Mouse (Mus musculus): ENCODE results near the gene Asb10. TPM values are rescaled to one million over a fixed set of nuclear protein-coding genes. Genes with fewer than 3 reads are reported as not detected.
"Not testable (repeated sequence)": the region's sequence is repeated elsewhere in the genome, so short reads cannot be mapped to it uniquely, and the experiment has no call there.

The Asb10 gene
- polyA plus RNA-seq, 1 experiment, result not detected

GRCm38 (mm10) chr5:24577183-24577929, 36.6 kb upstream of the Asb10 start, which contains the start of gene Abcf2:
Abcf2 (minus strand) TSS chr5:24577467.
- H3K4me3 ChIP-seq (replicated peaks; ENCODE audit: control insufficient read depth, low read depth, low read length), result peak within 1 kb of the TSS; percentile 78
- H3K4me1 ChIP-seq (ENCODE audit: control insufficient read depth, insufficient read depth, low read length), result no peaks in the 10 kb centered on the region; the same call in 1 of the 2 replicates
- WGBS, result under 1% methylated on average over 48 of the region's 48 CpGs
- TF ChIP-seq POLR2A (IDR thresholded peaks at IDR 0.05; ENCODE audit: borderline replicate concordance, control insufficient read depth, low read depth, low read length), result peak; percentile 65
- TF ChIP-seq CTCF (IDR thresholded peaks at IDR 0.05; ENCODE audit: control insufficient read depth, insufficient read depth, low read length), result no peak
- peak within 1 kb of the TSS; percentile 63 for H3K27ac ChIP-seq (ENCODE audit: control insufficient read depth, insufficient read depth, low read depth, low read length, poor library complexity)

- WGBS, result under 1% methylated on average over 32 of the region's 32 CpGs
- H3K27ac ChIP-seq (ENCODE audit: control insufficient read depth, insufficient read depth, low read depth, low read length, poor library complexity), result peak overlapping the region; percentile 16; the same call in 1 of the 2 replicates
- H3K4me1 ChIP-seq (ENCODE audit: control insufficient read depth, insufficient read depth, low read length), result no peaks in the 10 kb centered on the region; the same call in 1 of the 2 replicates
- H3K4me3 ChIP-seq (replicated peaks; ENCODE audit: control insufficient read depth, low read depth, low read length), result peak overlapping the region; percentile 78
- TF ChIP-seq CTCF (IDR thresholded peaks at IDR 0.05; ENCODE audit: control insufficient read depth, insufficient read depth, low read length) (no peak), POLR2A (IDR thresholded peaks at IDR 0.05; ENCODE audit: borderline replicate concordance, control insufficient read depth, low read depth, low read length) (no peak)
Observed at GRCm38 (mm10) chr5:24576801-24577182, 36.0 kb upstream of the Asb10 start.

- H3K4me1 ChIP-seq (ENCODE audit: control insufficient read depth, insufficient read depth, low read length), result no peaks in the 10 kb centered on the region; the same call in 1 of the 2 replicates
- WGBS, result 88% methylated on average over 1 of the region's 1 CpGs
- H3K4me3 ChIP-seq (replicated peaks; ENCODE audit: control insufficient read depth, low read depth, low read length), result no peak overlapping the region
- no peak for TF ChIP-seq CTCF (IDR thresholded peaks at IDR 0.05; ENCODE audit: control insufficient read depth, insufficient read depth, low read length)
- no peak for TF ChIP-seq POLR2A (IDR thresholded peaks at IDR 0.05; ENCODE audit: borderline replicate concordance, control insufficient read depth, low read depth, low read length)
- no peak overlapping the region for H3K27ac ChIP-seq (ENCODE audit: control insufficient read depth, insufficient read depth, low read depth, low read length, poor library complexity)
Observed at GRCm38 (mm10) chr5:24575948-24576347, 35.2 kb upstream of the Asb10 start.

GRCm38 (mm10) chr5:24556709-24557108, 15.9 kb upstream of the Asb10 start, which contains the start of gene 4931409K22Rik:
4931409K22Rik (minus strand) TSS chr5:24556809.
- no peak within 1 kb of the TSS for H3K4me3 ChIP-seq (replicated peaks; ENCODE audit: control insufficient read depth, low read depth, low read length)
- WGBS, result 72% methylated on average over 2 of the region's 2 CpGs
- no peak for TF ChIP-seq POLR2A (IDR thresholded peaks at IDR 0.05; ENCODE audit: borderline replicate concordance, control insufficient read depth, low read depth, low read length)
- no peak for TF ChIP-seq CTCF (IDR thresholded peaks at IDR 0.05; ENCODE audit: control insufficient read depth, insufficient read depth, low read length)
- H3K4me1 ChIP-seq (ENCODE audit: control insufficient read depth, insufficient read depth, low read length), result no peaks in the 10 kb centered on the region
- H3K27ac ChIP-seq (ENCODE audit: control insufficient read depth, insufficient read depth, low read depth, low read length, poor library complexity), result no peak within 1 kb of the TSS

- H3K4me1 ChIP-seq (ENCODE audit: control insufficient read depth, insufficient read depth, low read length); H3K4me3 ChIP-seq (replicated peaks; ENCODE audit: control insufficient read depth, low read depth, low read length); H3K27ac ChIP-seq (ENCODE audit: control insufficient read depth, insufficient read depth, low read depth, low read length, poor library complexity): not testable (repeated sequence)
- WGBS, result 88% methylated on average over 7 of the region's 7 CpGs
Observed at GRCm38 (mm10) chr5:24555335-24555734, 14.6 kb upstream of the Asb10 start.

- 66% methylated on average over 5 of the region's 5 CpGs for WGBS
- H3K4me1 ChIP-seq (ENCODE audit: control insufficient read depth, insufficient read depth, low read length), result no peaks in the 10 kb centered on the region
- no peak for TF ChIP-seq CTCF (IDR thresholded peaks at IDR 0.05; ENCODE audit: control insufficient read depth, insufficient read depth, low read length)
- no peak for TF ChIP-seq POLR2A (IDR thresholded peaks at IDR 0.05; ENCODE audit: borderline replicate concordance, control insufficient read depth, low read depth, low read length)
- H3K4me3 ChIP-seq (replicated peaks; ENCODE audit: control insufficient read depth, low read depth, low read length), result no peak overlapping the region
- no peak overlapping the region for H3K27ac ChIP-seq (ENCODE audit: control insufficient read depth, insufficient read depth, low read depth, low read length, poor library complexity)
Observed at GRCm38 (mm10) chr5:24553621-24554244, 13.0 kb upstream of the Asb10 start.

GRCm38 (mm10) chr5:24551317-24551688, 10.5 kb upstream of the Asb10 start:
- Histone ChIP-seq H3K4me3 (replicated peaks; ENCODE audit: control insufficient read depth, low read depth, low read length) (no peak overlapping the region), H3K4me1 (ENCODE audit: control insufficient read depth, insufficient read depth, low read length) (no peaks in the 10 kb centered on the region), H3K27ac (ENCODE audit: control insufficient read depth, insufficient read depth, low read depth, low read length, poor library complexity) (no peak overlapping the region)
- TF ChIP-seq CTCF (IDR thresholded peaks at IDR 0.05; ENCODE audit: control insufficient read depth, insufficient read depth, low read length), result no peak
- TF ChIP-seq POLR2A (IDR thresholded peaks at IDR 0.05; ENCODE audit: borderline replicate concordance, control insufficient read depth, low read depth, low read length), result no peak
- 53% methylated on average over 2 of the region's 2 CpGs for WGBS

- no peak overlapping the region for H3K27ac ChIP-seq (ENCODE audit: control insufficient read depth, insufficient read depth, low read depth, low read length, poor library complexity)
- TF ChIP-seq POLR2A (IDR thresholded peaks at IDR 0.05; ENCODE audit: borderline replicate concordance, control insufficient read depth, low read depth, low read length), result no peak
- TF ChIP-seq CTCF (IDR thresholded peaks at IDR 0.05; ENCODE audit: control insufficient read depth, insufficient read depth, low read length), result no peak
- no peaks in the 10 kb centered on the region for H3K4me1 ChIP-seq (ENCODE audit: control insufficient read depth, insufficient read depth, low read length)
- no peak overlapping the region for H3K4me3 ChIP-seq (replicated peaks; ENCODE audit: control insufficient read depth, low read depth, low read length)
- 25% methylated on average over 26 of the region's 26 CpGs for WGBS
Observed at GRCm38 (mm10) chr5:24550598-24551316, 10.0 kb upstream of the Asb10 start.
